Mouse (Mus musculus) layer of hippocampus, adult 9-11 months (tissue): ENCODE data around the gene Hist2h2ac.

Source experiments
- DNase-seq: peaks from one replicate; pipeline ENCODE4 v3.0.0; 2022

The Hist2h2ac gene

GRCm38 (mm10) chr3:96220765-96221639 is at the start of gene Hist2h2ac, which contains the start of gene Hist2h2be:
Gene Hist2h2ac, minus strand, starts transcription at chr3:96220880.
Gene Hist2h2be, plus strand, starts transcription at chr3:96221119.
- peak; percentile 93 for DNase-seq

- DNase-seq, result peak; percentile 98
These were observed 49.1 kb upstream of the Hist2h2ac start, which contains the start of gene Hist2h2bb for GRCm38 (mm10) chr3:96269511-96270474. Gene Hist2h2bb, plus strand, starts transcription at chr3:96269752.

- peak; percentile 43 for DNase-seq
These were observed 48.2 kb upstream of the Hist2h2ac start for GRCm38 (mm10) chr3:96268776-96269378.

DNA sequence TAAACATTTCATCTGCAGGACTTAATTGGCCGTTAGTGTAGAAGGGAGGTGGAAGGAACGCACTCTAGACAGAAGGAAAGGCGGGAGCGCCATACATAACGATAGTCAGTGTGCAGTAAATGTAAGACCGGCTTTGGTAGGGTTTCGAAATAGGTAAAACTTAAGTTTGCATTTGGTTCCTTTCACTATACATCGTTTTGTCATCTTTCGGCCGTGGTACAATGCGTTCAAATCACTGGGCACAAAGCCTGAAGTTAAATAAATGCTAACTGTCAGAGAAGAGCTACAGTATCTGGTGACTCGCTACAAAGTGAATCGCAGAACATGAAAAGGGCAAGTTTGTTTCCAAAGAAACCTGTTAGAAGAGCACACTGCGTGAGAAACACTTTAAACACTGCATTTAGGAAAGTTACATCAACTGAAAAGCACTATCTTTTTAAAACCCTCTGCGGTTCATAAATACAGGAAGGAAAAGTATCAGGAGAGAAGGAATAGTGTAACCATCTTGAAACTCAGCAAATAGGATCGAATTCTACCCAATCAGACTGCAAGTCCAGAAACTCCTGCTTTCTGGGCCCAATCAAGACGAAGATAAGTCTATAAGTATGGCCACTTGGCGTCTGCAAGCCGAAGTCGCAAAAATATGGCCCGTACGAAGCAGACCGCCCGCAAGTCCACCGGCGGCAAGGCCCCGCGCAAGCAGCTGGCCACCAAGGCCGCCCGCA is 47.5 kb upstream of the Hist2h2ac start, which contains the start of gene Hist2h3b:
Gene Hist2h3b (plus strand): TSS at position 604 of the 725 bp plus-strand sequence.
- peak; percentile 87 for DNase-seq

- no peak for DNase-seq
These were observed 46.9 kb upstream of the Hist2h2ac start for GRCm38 (mm10) chr3:96267541-96267940.

DNA sequence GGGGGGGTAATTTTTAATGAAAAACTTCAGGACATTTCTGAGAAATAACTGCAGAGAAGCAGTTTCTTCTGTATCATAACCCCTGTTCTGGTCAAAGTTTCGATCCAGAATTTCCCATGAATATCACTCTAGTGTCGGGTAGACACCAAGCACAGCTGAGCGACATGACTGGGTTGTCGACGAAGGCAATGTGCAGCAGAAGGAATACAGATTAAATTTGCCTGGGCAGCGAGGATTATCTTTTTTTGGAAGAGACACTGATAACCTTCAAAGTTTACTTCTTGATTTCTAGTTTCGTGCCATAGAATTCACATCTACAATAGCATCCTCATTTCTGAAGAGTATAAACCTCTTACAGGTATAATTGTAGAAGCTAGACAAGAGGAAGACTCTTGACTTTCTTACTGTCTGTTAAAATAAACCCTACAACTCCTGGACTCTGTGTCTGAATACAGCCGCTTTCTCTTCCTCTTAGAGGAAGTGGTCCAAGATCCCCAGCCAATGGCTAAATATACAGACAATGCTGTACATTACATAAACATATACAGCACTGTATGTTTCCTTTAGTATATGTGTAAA is 45.5 kb upstream of the Hist2h2ac start:
- DNase-seq, result no peak

DNA sequence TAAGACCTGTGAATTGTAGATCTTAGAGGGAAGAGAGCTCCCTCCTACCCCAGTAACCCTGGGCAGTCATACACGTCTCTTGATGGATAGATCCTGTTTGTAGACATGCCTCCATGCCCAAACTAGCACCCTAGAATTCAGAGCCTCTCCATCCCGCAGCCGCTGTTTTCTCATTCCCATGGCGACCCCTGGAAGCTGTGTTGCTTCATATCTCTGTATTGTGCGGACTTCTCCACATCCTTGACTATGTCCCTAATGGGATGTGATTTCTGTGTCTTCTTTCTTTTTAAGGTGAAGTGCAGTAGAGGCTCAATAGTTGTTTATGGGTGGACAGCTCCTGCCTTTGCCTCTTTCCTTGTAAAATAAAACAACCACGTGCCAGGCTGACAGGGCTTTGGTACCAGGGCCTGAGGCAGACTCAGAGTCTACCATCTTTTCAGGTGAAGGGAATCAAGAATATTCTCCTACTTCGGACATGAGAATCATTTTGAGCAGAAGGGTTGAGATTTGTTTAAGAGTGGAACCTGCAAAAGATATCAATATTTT is 43.8 kb upstream of the Hist2h2ac start:
- no peak for DNase-seq

- DNase-seq, result peak; percentile 47
These were observed 43.1 kb upstream of the Hist2h2ac start for GRCm38 (mm10) chr3:96263558-96264403.

GRCm38 (mm10) chr3:96262979-96263550 is 42.4 kb upstream of the Hist2h2ac start, which contains the start of gene Hist2h4:
Gene Hist2h4, minus strand, starts transcription at chr3:96263311.
- DNase-seq, result peak; percentile 97

DNA sequence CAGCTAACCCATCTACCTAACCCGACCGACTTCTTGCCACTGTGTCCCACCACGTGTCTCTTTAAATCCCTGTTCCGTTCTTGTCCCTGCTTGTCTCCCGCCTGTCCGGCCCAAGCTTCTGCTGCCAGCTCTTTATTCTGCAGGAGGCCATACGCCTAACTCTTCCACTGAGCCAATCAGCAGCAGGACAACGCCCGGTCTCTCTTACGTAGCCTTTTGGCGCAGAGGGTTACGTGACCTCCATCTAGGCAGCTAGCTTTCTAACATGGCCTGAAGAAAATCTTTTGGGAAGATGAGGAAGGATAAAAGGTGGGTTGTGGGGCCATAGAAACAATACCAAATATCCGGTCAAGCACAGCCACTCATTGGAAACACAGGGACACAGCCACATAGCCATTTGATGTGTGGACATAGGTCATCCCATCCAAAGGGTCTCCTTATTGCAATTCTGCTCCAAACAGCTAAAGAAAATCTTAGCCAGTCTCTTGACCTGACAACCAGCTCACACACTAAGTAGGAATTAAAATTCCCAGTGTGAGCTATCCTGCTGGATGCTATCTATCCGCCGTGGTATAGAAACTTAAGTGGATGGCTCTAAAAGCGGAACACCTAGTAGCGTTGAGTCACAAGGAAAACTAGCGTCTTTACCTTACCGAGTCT is 41.7 kb upstream of the Hist2h2ac start:
- peak; percentile 91 for DNase-seq

DNA sequence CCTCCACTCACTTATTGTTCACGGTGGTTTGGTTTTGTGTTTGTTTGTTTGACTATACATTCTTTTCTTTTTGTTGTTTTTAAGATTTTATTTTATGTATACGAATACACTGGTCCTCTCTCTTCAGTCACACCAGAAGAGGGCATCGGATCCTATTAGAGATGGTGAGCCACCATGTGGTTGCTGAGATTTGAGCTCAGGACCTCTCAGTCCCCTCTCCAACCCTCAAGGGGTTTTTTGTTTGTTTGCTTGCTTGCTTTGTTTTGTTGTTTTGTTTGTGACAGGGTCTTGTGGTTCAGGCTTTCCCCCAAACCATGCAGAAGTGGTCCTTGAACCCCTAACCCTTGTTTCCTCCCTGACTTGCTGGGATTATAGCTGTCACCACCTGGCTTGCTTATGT is 40.9 kb upstream of the Hist2h2ac start:
- DNase-seq, result no peak

- DNase-seq, result no peak
These were observed 39.5 kb upstream of the Hist2h2ac start for GRCm38 (mm10) chr3:96260220-96260619.

GRCm38 (mm10) chr3:96257190-96257589 is 36.5 kb upstream of the Hist2h2ac start:
- DNase-seq, result no peak

DNA sequence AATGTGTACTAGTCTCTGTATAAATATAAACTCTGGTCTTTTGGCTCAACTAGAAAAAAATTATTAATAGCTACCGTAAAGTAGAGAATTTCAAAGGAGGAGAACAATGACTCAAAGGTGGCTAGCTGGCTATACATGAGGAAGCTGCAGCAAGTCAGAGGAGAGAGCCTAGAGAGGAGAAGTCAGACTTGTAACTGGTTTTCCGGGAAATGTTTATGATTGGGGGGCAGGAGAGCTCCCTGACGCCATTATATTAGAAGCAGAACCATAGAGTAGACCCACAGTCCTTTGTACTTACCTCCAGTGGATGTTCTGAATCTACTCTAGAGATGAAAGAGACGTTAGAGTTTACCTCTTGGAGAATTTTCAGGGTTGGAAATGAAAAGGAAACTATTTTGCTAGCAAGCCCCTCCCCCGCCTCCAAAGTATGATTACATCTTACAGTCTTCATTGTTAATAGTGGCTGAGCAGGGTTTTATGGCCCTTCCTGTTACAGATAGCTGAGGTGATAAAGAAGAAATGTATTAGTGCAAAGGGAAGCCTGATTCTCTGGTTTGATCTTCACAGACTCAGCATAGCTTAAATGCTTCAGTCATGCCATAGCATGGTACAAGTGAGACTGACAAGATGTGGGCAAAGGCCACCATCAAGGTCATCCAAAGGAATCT is 35.4 kb upstream of the Hist2h2ac start:
- DNase-seq, result no peak

GRCm38 (mm10) chr3:96254683-96255355 is 34.1 kb upstream of the Hist2h2ac start:
- no peak for DNase-seq

- no peak for DNase-seq
These were observed 31.1 kb upstream of the Hist2h2ac start for GRCm38 (mm10) chr3:96251787-96252186.

DNA sequence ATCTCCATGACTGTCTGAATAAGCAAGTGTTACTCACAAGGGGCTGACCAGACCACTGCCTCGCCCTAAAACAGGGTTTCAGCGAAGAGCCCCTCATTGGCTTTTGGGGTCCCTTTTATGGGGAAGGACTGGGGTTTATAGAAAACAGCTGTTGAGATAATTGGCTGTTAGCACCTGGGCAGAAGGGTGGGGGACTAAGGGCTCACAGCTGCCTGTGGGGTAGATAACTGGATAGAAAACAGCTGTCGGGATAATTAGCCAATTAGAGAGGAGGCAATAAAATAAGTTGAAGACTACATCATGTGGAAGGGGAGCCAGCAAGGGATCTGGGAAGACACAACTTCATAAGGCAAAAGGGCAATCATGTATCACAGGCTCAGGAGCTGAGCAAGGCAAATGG is 30.2 kb upstream of the Hist2h2ac start:
- DNase-seq, result no peak

DNA sequence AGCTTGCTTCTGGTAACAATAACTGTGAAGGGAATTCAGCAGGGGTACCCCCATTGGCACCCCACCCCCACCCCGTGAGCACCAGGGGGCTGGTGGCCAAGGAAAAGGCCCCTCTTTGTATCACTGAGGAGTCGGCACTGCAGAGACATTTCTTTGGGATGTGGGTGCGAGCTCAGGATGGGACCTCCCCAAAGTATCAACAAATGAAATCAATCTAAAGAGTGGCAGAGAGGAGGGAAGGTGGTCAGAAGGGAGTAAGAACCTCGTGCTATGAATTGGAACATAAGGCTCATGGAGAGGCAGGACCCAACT is 28.3 kb upstream of the Hist2h2ac start:
- no peak for DNase-seq
